Mouse (Mus musculus): ENCODE measurements around the gene Fam166a.

The Fam166a gene

GRCm38 (mm10) chr2:25185625-25186574, 32.6 kb upstream of the Fam166a start:
- DNase-seq, result peak; percentile 72

GRCm38 (mm10) chr2:25186575-25186930, 32.0 kb upstream of the Fam166a start:
- DNase-seq, result no peak

- DNase-seq, result no peak
Measured at GRCm38 (mm10) chr2:25187841-25188240, 30.7 kb upstream of the Fam166a start.

GRCm38 (mm10) chr2:25193330-25193770, 25.2 kb upstream of the Fam166a start:
- DNase-seq, result peak; percentile 86

GRCm38 (mm10) chr2:25194006-25194405, 24.5 kb upstream of the Fam166a start:
- no peak for DNase-seq

GRCm38 (mm10) chr2:25194486-25195171, 23.9 kb upstream of the Fam166a start:
- DNase-seq, result peak; percentile 48

GRCm38 (mm10) chr2:25195211-25196156, 23.1 kb upstream of the Fam166a start:
- DNase-seq, result peak; percentile 75

GRCm38 (mm10) chr2:25196172-25196954, 22.2 kb upstream of the Fam166a start, which contains the start of gene Tor4a:
Gene Tor4a (minus strand): TSS chr2:25196886.
- peak; percentile 81 for DNase-seq

- DNase-seq, result no peak
Measured at GRCm38 (mm10) chr2:25197191-25197590, 21.4 kb upstream of the Fam166a start.

- no peak for DNase-seq
Measured at GRCm38 (mm10) chr2:25197946-25198345, 20.6 kb upstream of the Fam166a start.

GRCm38 (mm10) chr2:25200631-25201030, 17.9 kb upstream of the Fam166a start:
- DNase-seq, result no peak

- DNase-seq, result no peak
Measured at GRCm38 (mm10) chr2:25203631-25204214, 14.8 kb upstream of the Fam166a start.

GRCm38 (mm10) chr2:25207593-25207992, 11.0 kb upstream of the Fam166a start:
- DNase-seq, result no peak

GRCm38 (mm10) chr2:25210686-25211085, 7.9 kb upstream of the Fam166a start:
- no peak for DNase-seq

- DNase-seq, result peak; percentile 93
Measured at GRCm38 (mm10) chr2:25211121-25211670, 7.3 kb upstream of the Fam166a start, which contains the start of gene Nelfb. Gene Nelfb (minus strand): TSS chr2:25211489.

- DNase-seq, result no peak
Measured at GRCm38 (mm10) chr2:25213266-25213865, 5.2 kb upstream of the Fam166a start.

- DNase-seq, result no peak
Measured at GRCm38 (mm10) chr2:25214444-25214843, 4.1 kb upstream of the Fam166a start, which contains the start of gene Stpg3. Gene Stpg3 (minus strand): TSS chr2:25214637.

- DNase-seq, result no peak
Measured at GRCm38 (mm10) chr2:25217666-25218065, 879 bp upstream of the Fam166a start.

GRCm38 (mm10) chr2:25221331-25221772, 2.8 kb downstream of the Fam166a start:
- no peak for DNase-seq
